Mouse (Mus musculus) brain, embryonic 14.5 days (tissue): Measurements from ENCODE around the gene Lmo4.

Source experiments
- CTCF ChIP-seq: fragments of 200-500 bp; IDR thresholded peaks from 2 replicates; pipeline ENCODE4 v1.5.1; 2012; ENCODE audit warnings: inconsistent platforms, mild to moderate bottlenecking, moderate library complexity, borderline replicate concordance; ENCODE audit not compliant: insufficient read depth, insufficient read length; ENCODE audit errors: extremely low read depth
- POLR2A ChIP-seq: fragments of 200-500 bp; IDR thresholded peaks from 2 replicates; pipeline ENCODE4 v1.6.1; 2012; ENCODE audit warnings: mild to moderate bottlenecking, inconsistent platforms, borderline replicate concordance; ENCODE audit not compliant: poor library complexity, insufficient read depth, insufficient read length, severe bottlenecking; ENCODE audit errors: extremely low read depth

GRCm38 (mm10) chr3:144166439-144167155 lies 38.4 kb downstream of the Lmo4 start:
- TF ChIP-seq POLR2A (no peak), CTCF (no peak)
